Mouse (Mus musculus): ENCODE measurements around the gene Gm266.
A peak's percentile ranks its signal among the peaks of the same experiment; 100 is the strongest.

Gene Gm266

GRCm38 (mm10) chr12:111450359-111450758, 35.3 kb downstream of the Gm266 start:
- DNase-seq = peak; percentile 81 to 91

DNA sequence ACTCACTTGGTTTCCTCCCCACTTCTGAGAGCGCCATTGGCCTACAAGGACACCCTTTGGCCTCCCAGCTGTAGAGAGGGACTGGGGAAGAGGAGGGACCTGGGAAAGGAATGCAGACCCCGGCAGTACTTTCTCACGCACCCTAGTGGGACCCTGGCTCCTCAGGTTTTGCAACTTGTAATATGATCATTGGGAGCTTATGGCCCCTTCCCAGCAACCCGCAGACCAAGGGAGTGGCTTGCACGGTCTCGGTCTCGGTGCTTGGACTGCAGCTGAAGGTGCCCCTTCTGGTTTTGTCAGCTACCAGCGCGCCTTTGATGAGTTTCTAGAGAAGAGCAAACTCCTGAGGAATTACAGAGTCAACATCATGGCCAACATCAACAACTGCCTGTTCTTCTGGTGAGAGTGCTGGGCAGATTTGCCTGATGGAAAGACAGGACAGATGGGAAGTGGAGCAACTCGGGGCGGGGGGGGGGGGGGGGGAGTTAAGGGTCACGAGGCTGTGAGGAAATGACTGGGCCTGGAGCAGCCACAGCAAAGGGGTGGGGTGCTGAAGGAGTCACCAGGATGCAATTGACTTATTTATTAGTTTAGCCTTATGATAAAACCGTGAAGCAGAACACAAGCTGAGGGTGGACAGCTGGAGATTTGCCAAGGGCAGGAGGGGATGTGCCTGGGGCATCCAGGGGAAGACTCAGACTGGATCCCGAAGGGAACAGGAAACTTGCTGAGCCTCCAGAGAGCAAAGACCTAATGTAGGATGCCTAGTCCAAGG, 36.5 kb downstream of the Gm266 start:
- peak; percentile 75 to 85 for DNase-seq

DNA sequence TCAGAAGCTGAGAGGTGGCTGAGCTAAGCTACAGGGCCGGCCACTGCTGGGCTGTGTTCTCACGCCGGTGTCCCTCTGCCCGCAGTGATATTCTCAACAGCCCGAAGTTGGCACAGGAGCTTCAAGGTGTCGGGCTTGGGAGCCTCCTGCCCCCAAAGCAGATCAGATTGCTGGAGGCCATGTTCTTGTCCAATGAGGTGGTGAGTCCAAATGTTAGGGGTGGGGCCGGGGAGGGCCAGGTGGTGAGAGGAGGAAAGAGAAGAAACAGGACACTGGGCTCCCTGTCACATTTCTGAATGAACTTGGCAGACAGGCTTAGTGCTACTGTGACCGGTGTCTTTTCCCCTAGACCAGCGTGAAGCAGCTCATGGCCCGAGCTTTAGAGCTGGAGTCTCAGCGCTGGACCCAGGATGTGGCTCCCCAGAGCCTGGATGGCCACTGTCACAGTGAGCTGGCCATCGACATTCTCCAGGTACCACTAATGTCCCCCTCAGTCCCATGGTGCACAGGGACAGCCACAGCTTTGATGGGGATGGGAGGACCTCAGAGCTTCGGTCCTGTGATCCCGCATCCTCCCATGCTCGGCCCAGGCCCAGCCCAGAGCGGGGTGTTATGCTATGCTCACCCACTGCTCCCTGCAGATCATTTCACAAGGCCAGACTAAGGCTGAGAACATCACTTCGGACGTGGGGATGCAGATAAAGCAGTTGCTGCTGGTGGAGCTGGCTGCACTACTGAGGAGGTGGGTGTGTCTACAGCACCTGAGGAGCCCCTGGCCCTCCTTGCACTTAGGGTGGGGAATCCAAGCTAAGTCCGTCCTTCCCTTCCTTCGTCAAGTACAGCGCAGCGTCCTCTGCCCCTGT, 37.5 kb downstream of the Gm266 start:
- DNase-seq = no peak

- DNase-seq = peak in 1 of 2 experiments; percentile 17
Measured at GRCm38 (mm10) chr12:111447350-111447749, 38.3 kb downstream of the Gm266 start.

- no peak for DNase-seq
Measured at GRCm38 (mm10) chr12:111446745-111447144, 38.9 kb downstream of the Gm266 start.

GRCm38 (mm10) chr12:111445890-111446613, 39.6 kb downstream of the Gm266 start:
- DNase-seq = no peak

DNA sequence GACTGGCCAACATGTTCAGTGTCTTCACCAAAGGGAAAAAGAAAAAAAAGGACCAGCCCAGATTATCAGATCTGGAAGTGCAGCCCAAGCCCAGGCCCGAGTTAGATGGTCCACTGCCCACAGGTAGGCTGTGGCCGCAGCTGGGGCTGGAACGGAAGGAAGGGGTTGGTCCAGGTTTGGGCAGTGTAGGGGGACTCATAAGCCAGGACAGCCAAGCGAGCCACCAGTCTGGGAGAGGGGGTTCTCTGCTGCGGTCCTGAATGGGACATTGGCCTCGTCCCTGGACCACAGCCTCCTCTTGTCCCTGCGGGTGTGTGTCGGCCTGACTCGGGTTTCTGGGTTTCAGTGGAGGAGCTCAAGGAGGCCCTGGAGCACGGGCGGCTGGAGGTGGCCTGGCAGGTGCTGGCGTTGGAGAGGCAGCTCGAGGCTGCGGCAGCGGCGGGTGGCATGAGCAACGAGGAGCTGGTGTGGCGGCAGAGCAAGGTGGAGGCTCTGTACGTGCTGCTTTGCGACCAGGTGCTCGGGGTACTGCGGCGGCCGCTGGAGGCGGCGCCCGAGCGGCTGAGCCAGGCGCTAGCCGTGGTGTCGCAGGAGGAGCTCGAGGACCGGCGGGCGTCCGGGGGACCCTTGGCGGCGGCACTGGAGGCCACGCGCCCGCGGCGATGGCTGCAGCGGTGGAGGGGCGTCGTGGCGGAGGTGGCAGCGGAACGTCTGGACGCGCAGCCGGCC, 40.3 kb downstream of the Gm266 start:
- peak in 1 of 2 experiments; percentile 21 for DNase-seq

GRCm38 (mm10) chr12:111443921-111444831, 41.4 kb downstream of the Gm266 start:
- DNase-seq = no peak

DNA sequence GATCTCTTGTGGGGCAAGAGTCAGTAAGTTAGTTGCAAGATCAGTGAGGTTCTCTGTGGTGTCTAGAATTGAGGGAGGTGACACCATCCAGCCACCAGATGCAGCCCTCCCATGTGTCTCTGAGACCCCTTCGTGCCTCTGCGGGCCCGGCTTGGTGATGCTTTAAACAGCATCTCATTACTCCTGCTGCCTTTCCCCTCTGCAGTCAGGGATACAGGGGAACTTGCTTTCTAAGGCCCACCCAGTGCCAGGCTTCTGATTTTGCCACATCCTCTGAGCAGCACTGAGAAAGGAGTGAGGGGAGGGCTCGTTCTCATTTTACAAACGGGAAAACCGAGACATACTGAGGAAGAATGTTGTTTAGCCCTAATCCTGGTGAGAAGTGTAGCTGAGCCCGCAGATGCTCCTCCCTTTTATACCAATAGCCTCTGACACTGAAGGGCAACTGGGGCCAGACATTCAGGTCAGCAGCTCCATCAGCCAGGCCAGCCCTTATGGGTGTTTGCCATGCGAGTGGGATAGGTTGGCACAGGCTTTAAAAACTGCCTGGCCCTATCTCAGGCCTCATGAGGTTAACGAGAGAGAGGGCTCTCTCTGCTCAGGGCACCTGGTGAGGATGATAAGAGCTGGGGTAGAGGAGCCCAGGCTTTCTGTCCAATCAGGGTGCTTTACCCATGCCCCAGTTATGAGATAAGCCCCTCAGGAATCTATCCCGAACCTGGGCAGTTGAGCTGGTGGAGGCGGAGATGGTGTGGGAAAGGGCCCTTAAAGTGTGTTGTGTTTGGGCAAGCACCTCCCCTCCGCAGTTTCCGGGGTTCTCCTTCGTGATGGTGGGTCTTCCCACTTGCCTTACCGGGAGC, 42.4 kb downstream of the Gm266 start:
- no peak for DNase-seq

DNA sequence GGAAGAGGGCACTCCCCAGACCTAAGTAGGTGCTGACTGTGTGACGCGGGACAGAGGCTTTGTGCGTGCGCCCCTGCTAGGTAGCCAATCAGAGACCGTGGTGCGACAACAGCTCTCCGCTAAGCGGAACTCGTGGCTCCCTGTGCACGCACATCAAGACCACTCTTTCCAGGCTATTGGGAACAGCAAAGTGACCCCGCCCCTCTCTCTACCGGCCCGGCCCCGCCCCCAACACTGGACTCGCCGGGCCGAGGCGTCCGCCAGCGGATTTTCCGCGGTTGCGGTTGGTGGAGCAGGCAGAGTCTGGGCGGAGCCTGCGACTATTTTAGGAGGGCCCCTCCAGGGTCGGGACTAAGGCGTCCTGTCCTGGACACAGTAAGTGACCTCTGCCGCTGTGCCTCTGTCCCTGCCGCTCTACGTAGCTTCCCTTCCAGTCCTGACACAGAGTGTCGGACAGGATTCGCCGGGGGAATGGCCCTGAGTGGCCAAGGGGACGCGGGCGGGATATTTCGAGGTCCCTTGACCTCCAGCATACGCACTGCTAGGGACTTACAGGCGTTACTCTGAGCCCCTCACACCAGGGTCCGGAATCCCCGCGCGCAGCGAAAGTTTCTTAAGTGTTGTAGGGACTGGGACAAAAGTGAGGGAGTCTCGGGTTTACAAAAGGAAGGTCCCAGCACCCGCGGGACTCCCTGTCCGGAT, 43.2 kb downstream of the Gm266 start, which contains the start of gene Tnfaip2:
TSS of gene Tnfaip2 (plus strand) at position 161 of the 702 bp plus-strand sequence.
- peak; percentile 80 to 84 for DNase-seq

DNA sequence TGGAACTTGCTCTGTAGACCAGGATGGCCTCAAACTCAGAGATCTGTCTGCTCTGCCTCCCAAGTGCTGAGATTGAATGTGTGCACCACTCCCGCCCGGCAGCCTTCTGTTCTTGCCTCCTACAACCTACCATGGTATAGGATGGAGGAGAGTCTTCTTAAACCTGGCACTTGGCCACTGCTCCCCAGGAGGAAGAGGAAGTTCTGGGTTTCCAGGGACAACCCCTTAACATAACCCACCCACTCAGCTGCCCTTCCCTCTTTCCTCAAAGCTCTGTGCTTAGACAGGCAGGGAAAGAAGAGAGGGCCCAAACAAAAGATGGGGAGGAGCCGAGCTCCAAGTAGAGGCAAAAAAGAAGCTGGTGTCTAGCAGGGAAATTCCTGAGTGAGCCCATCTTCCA, 44.1 kb downstream of the Gm266 start:
- DNase-seq = no peak

DNA sequence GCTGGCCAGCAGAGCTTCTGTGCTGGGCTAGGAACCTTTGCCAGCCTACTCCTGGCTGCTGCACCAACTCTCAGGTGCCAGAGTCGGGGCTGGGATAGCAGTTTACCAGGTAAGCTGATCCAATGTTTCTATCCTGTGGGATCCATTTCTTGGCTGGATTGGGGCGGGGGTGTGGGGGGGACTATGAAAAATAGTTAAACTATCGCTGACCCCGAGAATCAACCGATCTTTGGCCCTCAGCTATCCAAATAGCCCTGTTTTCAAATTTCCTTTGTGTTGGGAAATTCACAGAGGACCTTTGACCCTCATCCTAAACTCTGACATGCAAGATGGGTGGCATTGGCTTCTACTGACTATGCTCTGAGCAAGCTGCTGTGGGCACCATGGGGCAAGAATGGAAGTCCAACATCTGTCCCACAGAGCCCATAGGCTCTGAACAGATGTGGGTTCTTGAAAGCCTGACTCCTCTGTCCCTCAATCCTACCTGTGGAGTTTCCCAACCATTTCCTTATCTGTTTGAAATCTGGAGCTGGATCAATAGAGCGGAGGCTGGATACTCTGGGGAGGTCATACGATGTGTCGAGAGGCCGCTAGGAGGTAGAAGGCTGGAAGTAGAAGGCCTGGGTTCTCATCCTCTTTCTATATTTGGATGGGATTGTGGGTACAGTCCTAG, 44.8 kb downstream of the Gm266 start:
- no peak for DNase-seq

- no peak for DNase-seq
Measured at GRCm38 (mm10) chr12:111438850-111439249, 46.8 kb downstream of the Gm266 start.

DNA sequence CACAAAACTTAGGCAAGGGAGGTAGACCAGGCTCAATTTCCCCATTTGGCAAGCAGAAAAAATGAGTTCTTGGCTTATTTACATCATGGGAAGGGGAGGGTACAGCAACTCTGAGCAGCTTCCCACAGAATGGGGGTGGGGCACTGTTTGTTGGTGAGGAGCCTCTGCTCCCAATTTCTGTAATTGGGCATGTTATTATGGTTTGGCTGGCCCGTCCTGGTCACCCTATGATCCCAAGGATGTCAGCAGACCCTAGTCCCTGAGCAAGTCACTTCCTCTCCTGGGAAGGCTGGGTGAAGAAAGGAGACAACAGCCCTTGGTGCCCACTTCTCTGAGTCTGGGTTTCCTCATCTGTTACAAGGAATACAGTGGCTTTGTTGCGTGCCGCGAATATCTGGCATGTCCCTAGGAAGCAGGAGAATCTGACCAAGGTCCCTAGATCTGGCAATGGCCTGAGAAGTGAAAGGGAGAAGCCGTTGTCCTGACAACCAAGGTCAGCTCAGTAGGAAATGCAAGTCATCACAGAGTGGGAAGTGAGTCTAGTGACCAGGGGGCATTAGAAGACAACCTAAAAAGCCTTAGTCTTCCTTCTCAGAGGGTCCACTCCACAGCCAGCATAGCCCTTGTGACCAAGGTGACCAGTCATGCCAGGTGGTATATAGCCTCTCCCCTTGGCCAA, 48.3 kb downstream of the Gm266 start:
- no peak for DNase-seq

DNA sequence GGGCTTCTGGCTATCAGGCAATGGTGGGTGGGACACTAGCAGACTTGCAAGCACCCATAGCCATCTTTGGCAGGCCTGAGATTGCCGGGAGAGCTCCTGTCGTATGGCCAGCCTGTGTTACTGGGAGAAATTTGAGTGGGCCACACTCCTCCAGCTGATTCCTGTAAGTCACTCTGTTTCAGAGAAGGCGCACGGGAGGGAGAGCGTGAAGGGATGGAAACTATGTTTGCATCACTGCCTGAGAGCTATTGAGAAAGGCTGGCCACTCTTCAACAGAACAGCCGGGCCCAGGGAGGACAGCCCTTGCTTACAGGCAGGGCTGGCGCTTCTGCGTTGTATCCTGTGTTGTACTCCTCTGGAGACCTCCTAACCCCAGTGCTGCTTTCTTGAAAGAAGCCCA, 49.0 kb downstream of the Gm266 start:
- no peak for DNase-seq

DNA sequence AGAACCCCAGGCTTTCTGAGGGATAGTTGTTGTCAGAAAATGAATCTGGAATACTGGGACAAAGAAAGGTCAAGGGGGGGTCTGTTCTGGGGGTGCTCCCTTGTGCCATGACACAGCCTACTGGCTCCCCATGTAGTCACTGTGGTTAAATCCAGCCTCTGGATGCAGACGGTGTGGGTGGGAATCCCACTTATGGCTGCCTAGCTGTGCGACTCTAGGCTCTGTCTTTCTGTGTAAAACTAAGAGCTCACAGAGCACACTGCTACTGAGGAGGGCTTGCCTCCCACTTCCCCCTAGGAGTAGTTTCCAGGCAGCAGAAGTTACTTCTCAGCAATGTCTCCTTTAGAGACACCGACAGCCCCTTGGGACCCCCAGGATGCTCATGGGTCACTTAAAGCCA, 49.5 kb downstream of the Gm266 start:
- DNase-seq = no peak

DNA sequence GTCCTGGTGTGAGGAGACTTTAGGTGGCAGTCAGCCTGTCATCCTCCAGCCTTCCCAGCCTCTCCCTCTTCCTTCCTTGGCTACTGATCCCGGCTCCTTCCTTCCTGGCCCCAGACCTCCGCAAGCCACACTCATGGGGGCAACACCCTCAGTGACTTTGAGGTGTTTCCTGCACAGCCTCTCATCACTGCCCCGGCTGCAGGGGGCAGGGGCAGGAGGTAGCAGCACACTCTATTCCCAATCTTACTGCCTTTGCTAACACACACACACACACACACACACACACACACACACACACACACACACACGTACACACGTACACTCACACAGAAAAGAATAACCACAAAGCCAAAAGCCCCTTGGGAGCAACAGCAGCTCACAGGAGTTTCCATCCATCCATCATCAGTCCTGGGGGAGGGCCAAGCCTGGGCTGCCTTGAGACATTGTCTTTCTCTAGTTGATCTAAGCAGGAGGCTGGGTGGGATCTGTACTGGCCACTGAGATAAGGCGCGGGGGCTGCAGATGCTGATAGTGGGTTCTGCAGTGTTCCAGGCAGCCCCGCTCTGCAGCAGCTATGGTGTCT, 50.8 kb downstream of the Gm266 start:
- peak; percentile 61 to 68 for DNase-seq

Measured in kidney, adult 8-10 months (tissue).